Mouse (Mus musculus) liver, embryonic 11.5 days (tissue): ENCODE data around the gene Hist1h2ae. TPM values are rescaled to one million over a fixed set of nuclear protein-coding genes. Genes with fewer than 3 reads are reported as not detected.
"Not testable (repeated sequence)": the region's sequence is repeated elsewhere in the genome, so short reads cannot be mapped to it uniquely, and the experiment has no call there.

Experiments used
- ATAC-seq: fragments of 200-750 bp; cut with Nextera tagmentation; replicated peaks from 2 replicates; pipeline ENCODE4 v1.8.0; 2017; ENCODE audit warnings: moderate number of reproducible peaks, mild to moderate bottlenecking, moderate TSS enrichment, moderate library complexity; ENCODE audit not compliant: low FRiP score
- DNase-seq: peaks from one replicate; pipeline ENCODE4 v3.0.0-alpha.2; 2017; ENCODE audit warnings: low spot score
- H3K27ac ChIP-seq: fragments of 300-500 bp; sonication (generic); 2 replicates; pipeline ENCODE4 v1.5.1; 2014; ENCODE audit warnings: mild to moderate bottlenecking, low read depth, low read length, control low read depth
- H3K27me3 ChIP-seq: fragments of 300-500 bp; sonication (generic); replicated peaks from 2 replicates; pipeline ENCODE4 v1.6.1; 2014; ENCODE audit warnings: low read length, mixed read lengths; ENCODE audit not compliant: control insufficient read depth, insufficient read depth
- H3K36me3 ChIP-seq: fragments of 300-500 bp; sonication (generic); 2 replicates; pipeline ENCODE4 v1.6.1; 2014; ENCODE audit warnings: mild to moderate bottlenecking, low read length, moderate library complexity, mixed read lengths; ENCODE audit not compliant: control insufficient read depth, insufficient read depth
- H3K4me1 ChIP-seq: fragments of 300-500 bp; sonication (generic); replicated peaks from 2 replicates; pipeline ENCODE4 v1.6.1; 2014; ENCODE audit warnings: low read length, mixed read lengths; ENCODE audit not compliant: control insufficient read depth, insufficient read depth
- H3K4me2 ChIP-seq: fragments of 300-500 bp; sonication (generic); 2 replicates; pipeline ENCODE4 v1.6.1; 2014; ENCODE audit warnings: mild to moderate bottlenecking, control low read depth, moderate library complexity
- H3K4me3 ChIP-seq: fragments of 300-500 bp; sonication (generic); 2 replicates; pipeline ENCODE4 v1.5.1; 2014; ENCODE audit warnings: low read depth, low read length, control low read depth
- H3K9ac ChIP-seq: fragments of 300-500 bp; sonication (generic); 2 replicates; pipeline ENCODE4 v1.6.1; 2014; ENCODE audit warnings: low read depth, low read length, control low read depth
- H3K9me3 ChIP-seq: fragments of 300-500 bp; sonication (generic); 2 replicates; pipeline ENCODE4 v1.6.1; 2016; ENCODE audit warnings: low read length, inconsistent platforms, mixed read lengths; ENCODE audit not compliant: control insufficient read depth
- WGBS: fragments of 180-500 bp; shearing (Covaris S2); extraction: QIAGEN DNeasy Blood & Tissue Kit; methylation state at CpG from one replicate; pipeline ENCODE4 v1.1.7; 2014; 5-methylcytosine and 5-hydroxymethylcytosine counted together
- polyA plus RNA-seq: library from polyadenylated mRNA; unstranded; fragments of >200 nt; fragmentation: Nextera tagmentation; extraction: Ambion mirVana; gene quantifications from 2 replicates; pipeline ENCODE4 v1.2.1, GENCODE M21; 2014

Gene Hist1h2ae
- polyA plus RNA-seq, 1 experiment from 2014 or later = 62.9 TPM

DNA sequence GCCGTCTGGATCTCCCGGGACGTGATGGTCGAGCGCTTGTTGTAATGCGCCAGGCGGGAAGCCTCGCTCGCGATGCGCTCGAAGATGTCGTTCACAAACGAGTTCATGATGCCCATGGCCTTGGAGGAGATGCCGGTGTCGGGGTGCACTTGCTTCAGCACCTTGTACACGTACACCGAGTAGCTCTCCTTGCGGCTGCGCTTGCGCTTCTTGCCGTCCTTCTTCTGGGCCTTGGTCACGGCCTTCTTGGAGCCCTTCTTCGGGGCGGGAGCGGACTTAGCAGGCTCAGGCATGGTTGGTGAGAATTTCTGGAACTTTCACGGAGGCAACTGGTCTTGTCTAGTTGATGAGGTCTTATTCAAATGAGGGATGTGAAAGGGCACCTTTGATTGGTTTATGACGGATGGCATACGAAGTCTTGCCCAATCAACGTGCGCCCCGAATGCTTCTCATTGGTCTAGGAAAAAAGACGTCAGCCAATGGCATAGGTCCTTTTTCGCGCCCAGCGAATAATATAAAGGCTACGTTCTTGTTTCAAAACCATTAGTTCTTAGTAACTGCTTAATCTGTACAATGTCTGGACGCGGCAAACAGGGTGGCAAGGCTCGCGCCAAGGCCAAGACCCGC lies 3.0 kb upstream of the Hist1h2ae start, which contains the start of the genes Hist1h2bf and Hist1h2ad:
TSS of gene Hist1h2bf (minus strand) at position 299 of the 627 bp plus-strand sequence.
TSS of gene Hist1h2ad (plus strand) at position 484 of the 627 bp plus-strand sequence.
- DNase-seq (peak; percentile 80), ATAC-seq (peak; percentile 77)
- not testable (repeated sequence) for H3K36me3 ChIP-seq, H3K9me3 ChIP-seq, H3K27me3 ChIP-seq, H3K4me1 ChIP-seq
- peak within 1 kb of the TSS; percentile 79 for H3K9ac ChIP-seq
- H3K27ac ChIP-seq = peak within 1 kb of the TSS; percentile 99
- under 1% methylated on average over 30 of the region's 42 CpGs for WGBS
- peak within 1 kb of the TSS; percentile 50 for H3K4me3 ChIP-seq
- peak within 1 kb of the TSS; percentile 92 for H3K4me2 ChIP-seq

DNA sequence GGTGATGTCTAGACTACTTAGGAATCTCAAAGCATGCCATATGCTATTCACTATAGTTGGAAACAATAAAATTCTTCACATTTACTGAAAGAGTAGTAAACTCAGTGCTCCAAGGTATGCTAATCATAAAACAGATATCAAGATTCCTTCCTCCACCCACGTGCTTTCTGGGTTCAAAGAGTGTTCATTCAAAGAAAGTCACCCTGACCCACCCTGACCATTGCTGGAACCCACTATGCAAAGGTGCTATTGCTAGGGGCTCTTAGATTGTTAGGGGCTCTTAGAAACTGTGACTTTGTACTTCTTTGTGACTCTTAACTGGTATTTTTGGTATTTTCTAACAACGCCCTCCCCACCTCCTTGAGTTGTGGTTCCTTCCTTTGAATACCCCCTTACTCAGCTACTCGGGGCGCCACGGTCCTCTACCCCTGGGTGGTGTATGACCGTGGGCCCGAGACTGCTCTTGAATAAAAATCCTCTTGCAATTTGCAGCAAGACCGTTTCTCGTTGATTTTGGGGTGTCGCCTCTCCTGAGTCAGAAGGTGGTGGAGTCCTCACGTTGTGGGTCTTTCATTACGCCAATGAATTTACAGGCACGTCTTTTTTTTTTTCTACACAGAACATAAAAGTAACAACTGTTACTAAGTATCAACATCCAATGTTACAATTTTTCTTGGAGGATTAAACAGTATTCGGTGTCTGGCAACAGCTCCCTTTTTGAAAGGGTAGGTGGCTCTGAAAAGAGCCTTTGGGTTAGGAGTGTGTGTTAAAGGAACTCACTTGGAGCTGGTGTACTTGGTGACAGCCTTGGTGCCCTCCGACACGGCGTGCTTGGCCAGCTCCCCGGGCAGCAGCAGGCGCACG lies 2.2 kb upstream of the Hist1h2ae start:
- not testable (repeated sequence) for ATAC-seq, H3K27me3 ChIP-seq, H3K36me3 ChIP-seq, DNase-seq, H3K9me3 ChIP-seq, H3K4me1 ChIP-seq
- H3K4me2 ChIP-seq = peak overlapping the region; percentile 73
- H3K4me3 ChIP-seq = peak overlapping the region; percentile 50
- H3K9ac ChIP-seq = peak overlapping the region; percentile 79
- peak overlapping the region; percentile 98 for H3K27ac ChIP-seq
- WGBS = 8% methylated on average over 18 of the region's 20 CpGs

DNA sequence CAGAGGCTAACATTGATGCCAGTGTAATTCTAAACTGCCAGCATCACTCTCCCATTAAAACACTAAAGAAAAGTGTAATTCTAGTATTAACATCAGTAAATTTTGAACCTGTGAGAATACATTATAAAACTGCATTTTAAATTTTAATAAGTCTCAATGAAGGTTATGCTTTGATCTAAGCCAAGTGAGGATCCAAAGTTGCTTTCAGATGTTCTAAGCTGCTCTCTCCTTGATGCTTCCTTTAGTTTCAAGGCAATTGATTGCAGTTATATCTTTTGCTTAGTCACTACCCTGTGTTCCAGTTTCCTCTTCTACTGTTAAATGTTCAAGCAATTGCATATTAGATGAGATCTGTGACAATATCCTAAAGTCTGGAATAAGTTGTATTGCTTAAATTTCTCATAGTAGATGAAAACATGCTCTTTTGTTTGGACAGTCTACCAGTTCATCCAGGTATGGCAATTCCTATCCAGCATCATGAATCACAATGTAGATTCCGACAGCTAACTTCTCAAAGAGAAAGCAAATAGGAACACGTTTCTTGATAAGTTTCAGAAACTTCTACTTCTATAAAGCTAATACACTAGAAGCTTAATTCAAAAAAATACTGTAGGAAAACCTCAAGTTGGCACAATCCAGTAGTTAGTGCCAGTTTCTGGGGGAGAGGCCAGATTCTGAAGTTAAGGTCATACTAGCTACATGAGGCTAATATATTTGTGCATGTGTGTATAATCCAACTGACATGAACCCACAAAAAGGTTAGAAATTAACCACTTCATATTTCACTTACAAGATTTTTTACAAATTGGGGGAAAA lies 1.4 kb upstream of the Hist1h2ae start:
- no peak for DNase-seq
- peak overlapping the region; percentile 79 for H3K9ac ChIP-seq

DNA sequence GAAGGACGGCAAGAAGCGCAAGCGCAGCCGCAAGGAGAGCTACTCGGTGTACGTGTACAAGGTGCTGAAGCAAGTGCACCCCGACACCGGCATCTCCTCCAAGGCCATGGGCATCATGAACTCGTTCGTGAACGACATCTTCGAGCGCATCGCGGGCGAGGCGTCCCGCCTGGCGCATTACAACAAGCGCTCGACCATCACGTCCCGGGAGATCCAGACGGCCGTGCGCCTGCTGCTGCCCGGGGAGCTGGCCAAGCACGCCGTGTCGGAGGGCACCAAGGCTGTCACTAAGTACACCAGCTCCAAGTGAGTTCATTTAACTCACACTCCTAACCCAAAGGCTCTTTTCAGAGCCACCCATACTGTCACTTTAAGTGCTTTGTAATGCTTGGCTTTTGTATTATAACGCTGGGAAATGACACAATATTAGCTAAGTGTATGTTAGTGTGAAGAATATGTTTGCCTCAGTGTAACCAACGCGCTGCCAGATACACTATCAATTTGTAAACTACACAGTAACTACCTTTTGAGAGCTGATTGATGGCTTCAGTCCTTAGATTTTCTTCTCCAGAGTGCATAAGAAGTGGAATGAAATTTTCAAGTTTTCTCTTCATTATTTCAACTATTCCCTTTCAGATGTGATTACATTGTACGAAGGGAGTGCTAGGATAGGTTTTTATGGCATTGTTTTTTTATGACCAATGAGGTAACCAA lies 641 bp upstream of the Hist1h2ae start:
- H3K27ac ChIP-seq = peak overlapping the region; percentile 98
- peak overlapping the region; percentile 50 for H3K4me3 ChIP-seq
- under 1% methylated on average over 9 of the region's 34 CpGs for WGBS
- not testable (repeated sequence) for H3K9me3 ChIP-seq, DNase-seq, H3K36me3 ChIP-seq, H3K4me1 ChIP-seq, H3K27me3 ChIP-seq
- ATAC-seq = peak; percentile 10
- peak overlapping the region; percentile 73 for H3K4me2 ChIP-seq
- peak overlapping the region; percentile 79 for H3K9ac ChIP-seq

More for the DNA sequence above, 1.4 kb upstream of the Hist1h2ae start:
- ATAC-seq = no peak
- peak overlapping the region; percentile 50 for H3K4me3 ChIP-seq
- H3K4me1 ChIP-seq = peaks cover 7% of the 10 kb centered on the region
- H3K27me3 ChIP-seq = no peaks in the 10 kb centered on the region
- 32% methylated on average over 2 of the region's 2 CpGs for WGBS
- peak overlapping the region; percentile 98 for H3K27ac ChIP-seq
- H3K36me3 ChIP-seq = no peaks in the 10 kb centered on the region
- H3K9me3 ChIP-seq = no peaks in the 10 kb centered on the region
- H3K4me2 ChIP-seq = peak overlapping the region; percentile 73

DNA sequence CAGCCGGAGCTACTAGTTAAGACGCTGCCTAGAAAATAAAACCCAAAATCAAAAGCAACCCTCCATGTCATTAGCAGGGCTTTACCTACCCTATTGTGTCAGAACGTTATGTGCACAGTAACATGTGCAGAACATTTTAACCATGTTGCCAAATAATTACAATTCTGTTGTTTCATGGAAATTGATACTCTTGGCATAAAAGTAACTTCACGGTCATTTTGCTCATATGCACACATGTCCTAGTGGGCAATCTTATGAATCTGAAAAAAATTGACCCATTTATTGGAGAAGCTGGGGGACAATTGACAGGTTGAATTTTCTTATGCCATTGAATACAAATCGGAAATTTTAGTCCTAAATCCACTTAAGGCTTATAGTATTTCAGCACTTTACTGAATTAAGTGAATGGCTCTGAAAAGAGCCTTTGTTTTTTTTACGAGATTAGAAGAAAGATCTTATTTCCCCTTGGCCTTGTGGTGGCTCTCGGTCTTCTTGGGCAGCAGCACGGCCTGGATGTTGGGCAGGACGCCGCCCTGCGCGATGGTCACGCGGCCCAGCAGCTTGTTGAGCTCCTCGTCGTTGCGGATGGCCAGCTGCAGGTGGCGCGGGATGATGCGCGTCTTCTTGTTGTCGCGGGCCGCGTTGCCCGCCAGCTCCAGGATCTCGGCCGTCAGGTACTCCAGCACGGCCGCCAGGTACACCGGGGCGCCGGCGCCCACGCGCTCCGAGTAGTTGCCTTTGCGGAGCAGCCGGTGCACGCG lies 579 bp downstream of the Hist1h2ae start:
- not testable (repeated sequence) for H3K9me3 ChIP-seq, H3K4me1 ChIP-seq, DNase-seq, ATAC-seq, H3K27me3 ChIP-seq, H3K36me3 ChIP-seq
- Histone ChIP-seq H3K4me2 (peak overlapping the region; percentile 66), H3K9ac (peak overlapping the region; percentile 69), H3K27ac (peak overlapping the region; percentile 97), H3K4me3 (peak overlapping the region; percentile 37)
- 2% methylated on average over 24 of the region's 41 CpGs for WGBS

DNA sequence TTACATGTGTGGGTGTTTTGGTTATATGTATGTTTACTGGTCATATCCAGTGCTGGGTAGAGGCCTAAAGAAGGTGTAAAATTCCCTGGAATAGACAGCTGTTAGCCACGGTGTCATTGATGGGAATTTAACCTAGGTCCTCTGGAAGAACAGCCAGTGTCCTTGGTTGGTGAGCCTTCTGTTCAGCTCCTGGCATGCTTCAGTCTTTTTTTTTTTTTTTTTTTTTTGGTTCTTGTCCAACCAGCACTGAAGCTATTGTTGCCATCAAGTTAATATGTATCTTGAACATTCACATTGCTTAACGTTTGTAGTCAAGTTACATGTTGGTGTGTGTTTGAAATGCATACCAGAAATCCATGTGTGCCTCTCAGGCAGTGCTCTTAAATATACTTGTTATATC lies 6.5 kb downstream of the Hist1h2ae start:
- no peak overlapping the region for H3K9ac ChIP-seq
- H3K9me3 ChIP-seq = no peaks in the 10 kb centered on the region
- 84% methylated on average over 2 of the region's 2 CpGs for WGBS
- H3K36me3 ChIP-seq = no peaks in the 10 kb centered on the region
- DNase-seq (no peak), ATAC-seq (no peak)
- no peak overlapping the region for H3K4me3 ChIP-seq
- H3K27ac ChIP-seq = peak overlapping the region; percentile 100; the same call in 1 of the 2 replicates
- H3K4me2 ChIP-seq = no peak overlapping the region
- H3K27me3 ChIP-seq = no peaks in the 10 kb centered on the region
- H3K4me1 ChIP-seq = no peaks in the 10 kb centered on the region

DNA sequence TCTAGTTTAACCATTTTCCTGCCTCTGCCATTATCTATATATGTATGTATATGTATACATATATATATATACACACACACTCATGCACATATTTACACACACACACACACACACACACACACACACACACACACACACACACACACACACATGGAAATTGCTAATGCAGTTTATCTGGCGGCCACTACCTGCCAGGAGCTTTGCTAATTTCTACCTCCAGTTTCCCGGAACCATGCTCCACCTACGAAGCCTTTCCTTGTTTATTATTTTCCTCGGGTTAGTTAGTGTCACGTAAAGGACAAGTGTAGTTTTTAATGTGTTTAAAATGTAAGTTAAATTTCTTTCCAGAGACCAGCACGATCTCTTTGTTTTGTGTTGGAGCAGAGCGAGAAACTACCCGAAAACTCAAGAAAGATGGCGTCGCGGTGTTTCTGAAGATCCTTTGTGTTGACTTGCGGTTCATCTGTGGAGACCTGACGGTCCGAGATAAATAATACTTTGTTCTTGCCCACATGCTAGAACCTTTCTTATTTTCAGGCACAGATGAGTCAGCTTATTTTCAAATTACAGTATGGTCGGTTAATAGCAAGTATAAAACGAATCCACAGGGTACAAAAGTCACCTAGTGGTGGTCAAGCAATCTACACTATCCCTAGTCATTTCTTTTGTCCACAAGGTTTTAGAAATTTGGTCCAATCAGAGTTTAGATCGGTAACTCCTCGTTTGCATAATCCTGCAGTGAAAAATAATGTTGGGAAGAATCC lies 8.1 kb downstream of the Hist1h2ae start:
- peak overlapping the region; percentile 39 for H3K4me3 ChIP-seq
- H3K36me3 ChIP-seq = no peaks in the 10 kb centered on the region
- peak overlapping the region; percentile 77 for H3K9ac ChIP-seq
- DNase-seq = peak; percentile 44
- H3K27ac ChIP-seq = peak overlapping the region; percentile 100
- no peaks in the 10 kb centered on the region for H3K4me1 ChIP-seq
- H3K9me3 ChIP-seq = no peaks in the 10 kb centered on the region
- H3K27me3 ChIP-seq = no peaks in the 10 kb centered on the region
- WGBS = 2% methylated on average over 18 of the region's 18 CpGs
- H3K4me2 ChIP-seq = peak overlapping the region; percentile 81
- peak; percentile 34 for ATAC-seq
